Mouse (Mus musculus) gastrocnemius, postnatal 25 days (tissue): Measurements from ENCODE around the gene Ccl7. TPM values are rescaled to one million over a fixed set of nuclear protein-coding genes. Genes with fewer than 3 reads are reported as not detected.

ENCODE experiments used
- DNase-seq: peaks from one replicate; pipeline ENCODE4 v3.0.0; 2022
- total RNA-seq, 2 experiments: library from RNA; stranded (reverse); gene quantifications; 1 replicate in 1 of 2; 2 replicates in 1 of 2; pipeline ENCODE4 v1.2.3; 2021

Gene Ccl7
- total RNA-seq, 2 experiments from 2014 or later = 0.35 TPM; not detected in 1

DNA sequence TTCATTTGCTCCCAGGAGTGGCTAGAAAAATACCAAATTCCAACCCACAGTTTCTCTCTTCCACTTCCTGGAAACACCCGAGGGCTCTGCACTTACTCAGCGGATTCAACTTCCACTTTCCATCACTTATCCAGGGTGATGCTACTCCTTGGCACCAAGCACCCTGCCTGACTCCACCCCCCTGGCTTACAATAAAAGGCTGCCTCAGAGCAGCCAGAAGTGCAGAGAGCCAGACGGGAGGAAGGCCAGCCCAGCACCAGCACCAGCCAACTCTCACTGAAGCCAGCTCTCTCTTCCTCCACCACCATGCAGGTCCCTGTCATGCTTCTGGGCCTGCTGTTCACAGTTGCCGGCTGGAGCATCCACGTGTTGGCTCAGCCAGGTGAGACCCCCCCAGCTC, 10.2 kb upstream of the Ccl7 start, which contains the start of gene Ccl2:
TSS of gene Ccl2 (plus strand) at position 216 of the 400 bp plus-strand sequence.
- DNase-seq = peak; percentile 83

DNA sequence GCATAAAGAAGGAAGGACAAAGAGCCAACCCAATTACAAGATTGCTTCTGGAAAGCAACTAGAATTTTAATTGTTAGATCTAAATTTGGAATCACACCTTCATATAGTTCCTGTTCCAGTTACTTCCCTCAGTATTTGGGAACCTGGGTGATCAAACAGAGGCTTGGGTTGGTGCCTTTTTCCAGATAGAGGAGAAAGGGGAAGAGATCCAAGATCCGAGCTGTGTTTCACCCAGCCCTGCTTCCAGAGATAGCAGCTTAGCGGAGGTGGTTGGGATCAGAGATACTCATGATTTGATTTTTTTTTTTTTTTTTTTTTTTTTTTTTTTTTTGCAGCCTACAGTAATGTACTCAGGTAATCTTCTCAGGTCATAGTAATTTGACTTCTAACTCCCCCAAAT, 9.7 kb upstream of the Ccl7 start:
- no peak for DNase-seq

DNA sequence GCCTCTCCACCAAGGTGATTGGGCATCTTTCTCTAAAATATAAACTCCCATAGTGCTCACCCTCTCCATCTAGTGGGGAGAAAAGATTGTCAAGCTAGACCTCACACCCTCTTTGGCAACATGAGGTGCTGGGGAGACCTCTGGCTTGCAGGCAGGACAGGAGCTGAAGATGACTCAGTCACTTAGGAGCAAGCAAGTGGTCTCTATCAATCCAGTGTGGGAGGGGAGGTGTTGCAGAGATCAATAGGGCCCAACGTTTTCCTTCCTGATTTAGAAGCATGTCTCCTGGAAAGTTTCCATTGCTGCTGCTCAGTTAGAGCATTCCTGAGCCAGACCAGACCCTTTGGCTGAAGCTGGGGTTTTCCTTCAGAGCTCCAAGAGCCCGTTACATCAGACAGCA, 7.0 kb upstream of the Ccl7 start, which contains the start of gene Gm17268:
TSS of gene Gm17268 (minus strand) at position 28 of the 400 bp plus-strand sequence.
- DNase-seq = no peak

DNA sequence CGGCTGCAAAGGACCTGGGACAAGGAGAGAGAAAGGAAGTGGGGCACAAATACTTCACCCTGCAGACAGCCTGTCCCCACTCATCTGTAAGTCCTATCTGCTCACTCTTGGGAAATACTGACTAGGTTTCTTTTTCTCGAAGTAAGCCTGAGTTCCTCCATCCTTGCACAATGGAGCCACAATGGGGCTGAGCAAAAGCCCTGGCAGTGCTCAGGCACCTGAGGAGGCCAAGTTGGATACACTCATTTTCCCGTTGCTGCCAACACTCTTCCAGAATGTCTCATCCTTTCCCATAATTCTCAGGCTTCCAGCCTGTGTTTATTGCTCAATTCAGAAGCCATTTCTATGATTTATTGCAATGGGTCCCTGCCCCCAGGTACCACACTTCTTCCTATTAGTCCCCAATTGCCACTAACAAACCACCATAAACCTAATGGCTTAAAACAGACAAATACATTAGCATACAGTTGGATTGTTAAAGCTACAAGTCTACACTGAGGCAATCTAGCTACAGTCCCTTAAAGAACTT, 6.3 kb upstream of the Ccl7 start:
- DNase-seq = no peak

DNA sequence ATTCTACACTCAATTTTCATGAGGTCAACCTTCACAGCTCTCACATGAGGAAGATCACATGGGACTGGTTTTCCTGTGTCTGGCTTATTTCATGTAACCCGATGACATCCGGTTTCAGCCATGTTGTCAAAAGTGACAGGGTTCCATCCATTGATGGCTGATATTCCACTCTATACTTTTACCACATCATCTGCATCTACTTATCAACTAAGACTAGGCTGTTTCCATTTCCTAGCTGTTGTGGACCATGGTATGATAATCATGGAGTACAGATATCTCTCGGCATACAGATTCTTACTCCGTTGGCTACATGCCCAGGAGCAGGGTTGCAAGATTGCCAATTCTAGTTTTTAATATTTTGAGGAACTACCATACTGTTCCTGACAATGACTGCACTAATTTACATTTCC, 3.8 kb upstream of the Ccl7 start:
- DNase-seq = no peak

DNA sequence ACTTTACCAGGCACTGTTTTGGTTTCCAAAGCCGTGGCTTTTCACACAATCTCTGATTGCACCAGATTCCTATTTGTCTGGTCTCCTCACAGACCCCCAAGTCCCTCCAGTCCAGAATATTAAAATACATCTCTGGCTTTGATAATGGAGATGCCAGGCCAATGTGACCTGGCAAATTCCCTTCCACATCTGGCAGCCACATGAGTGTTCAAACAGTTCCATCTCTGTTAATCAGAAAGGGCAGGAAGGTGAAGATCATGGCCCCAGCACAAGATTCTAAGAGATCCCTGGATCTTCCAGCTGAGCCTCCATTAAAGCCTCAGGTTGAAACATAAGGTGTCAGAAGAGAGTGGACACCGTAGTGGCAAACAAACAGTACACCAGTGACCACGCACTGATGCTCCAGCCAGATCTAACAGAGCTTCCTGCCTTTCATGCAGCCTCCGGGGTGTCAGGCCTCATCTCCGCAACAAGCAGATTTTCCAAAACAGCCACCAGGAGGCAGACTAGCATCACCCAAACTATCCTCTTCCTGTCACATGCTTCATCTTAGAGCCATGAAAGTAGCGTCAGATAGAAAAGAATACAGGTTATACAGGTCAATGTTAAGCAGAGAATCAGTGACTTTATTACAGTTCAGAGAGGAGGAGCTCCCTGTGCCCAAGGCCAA, 2.4 kb downstream of the Ccl7 start:
- DNase-seq = peak; percentile 55

DNA sequence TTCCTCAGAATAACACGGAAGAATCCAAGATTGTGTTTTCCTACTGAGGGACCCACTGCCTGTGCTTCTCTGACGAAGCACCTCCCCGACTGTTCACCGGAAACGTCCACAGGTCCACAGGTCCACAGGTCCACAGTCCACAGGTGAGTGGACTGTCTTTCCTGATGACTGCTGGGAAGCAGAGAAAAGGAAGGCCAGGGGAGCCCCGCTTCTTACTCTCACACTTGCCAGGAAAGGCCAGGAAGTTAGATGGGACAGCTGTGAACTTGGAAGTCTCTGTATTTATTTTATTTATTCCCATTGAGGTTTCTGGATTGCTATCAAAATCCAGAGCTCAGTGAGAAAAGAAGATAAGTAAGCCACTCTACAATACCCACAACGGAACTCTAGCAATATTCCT, 8.3 kb downstream of the Ccl7 start:
- DNase-seq = no peak

DNA sequence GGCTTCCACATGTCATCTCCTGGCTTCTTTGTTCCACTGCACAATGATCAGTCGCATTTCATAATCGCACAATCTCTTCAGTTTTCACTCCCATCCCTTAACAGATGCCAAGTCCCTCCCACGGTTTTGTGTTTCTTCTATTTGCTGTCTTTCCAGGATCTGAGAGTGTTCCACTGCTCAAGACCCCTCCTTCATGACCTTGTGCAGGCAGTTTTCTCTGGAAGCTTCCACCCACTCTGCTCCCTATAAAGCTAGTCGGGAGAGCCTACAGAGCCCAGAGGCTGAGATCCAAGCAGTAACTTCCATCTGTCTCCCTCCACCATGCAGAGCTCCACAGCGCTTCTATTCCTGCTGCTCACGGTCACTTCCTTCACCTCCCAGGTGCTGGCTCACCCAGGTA, 12.1 kb downstream of the Ccl7 start, which contains the start of gene Ccl11:
TSS of gene Ccl11 (plus strand) at position 178 of the 400 bp plus-strand sequence.
- peak; percentile 36 for DNase-seq

DNA sequence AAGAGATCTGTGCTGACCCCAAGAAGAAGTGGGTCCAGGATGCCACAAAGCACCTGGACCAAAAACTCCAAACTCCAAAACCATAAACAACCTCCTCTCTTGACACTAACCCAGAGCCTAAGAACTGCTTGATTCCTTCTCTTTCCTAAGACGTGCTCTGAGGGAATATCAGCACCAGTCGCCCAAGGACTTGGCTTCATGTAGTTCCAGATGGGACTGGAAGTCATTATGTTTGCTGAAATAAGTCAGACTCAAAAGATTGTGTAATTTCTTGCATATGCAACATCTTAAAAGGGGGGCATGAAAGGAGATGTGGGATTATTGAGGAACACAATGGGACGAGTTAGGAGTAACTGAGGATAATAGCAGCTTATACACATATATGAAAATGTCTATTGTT, 16.7 kb downstream of the Ccl7 start:
- DNase-seq = peak; percentile 15

DNA sequence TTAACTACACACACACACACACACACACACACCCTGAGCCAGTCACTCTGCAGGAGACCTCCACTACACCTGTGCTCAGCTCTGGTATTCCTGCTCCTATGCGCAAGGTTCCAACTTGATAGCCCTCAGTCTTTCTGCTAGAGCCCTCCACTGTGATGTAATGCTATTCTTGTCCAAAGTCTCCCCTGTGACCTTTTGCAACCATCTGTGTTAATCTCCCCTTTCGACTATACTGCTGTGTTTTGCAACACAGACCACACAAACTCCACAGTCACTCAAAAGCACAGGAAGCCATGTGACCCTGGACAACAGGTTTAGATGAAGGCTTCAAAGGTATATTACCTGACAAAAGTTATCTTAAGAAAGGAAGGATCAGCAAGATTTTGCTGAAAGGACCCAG, 17.9 kb downstream of the Ccl7 start:
- no peak for DNase-seq

DNA sequence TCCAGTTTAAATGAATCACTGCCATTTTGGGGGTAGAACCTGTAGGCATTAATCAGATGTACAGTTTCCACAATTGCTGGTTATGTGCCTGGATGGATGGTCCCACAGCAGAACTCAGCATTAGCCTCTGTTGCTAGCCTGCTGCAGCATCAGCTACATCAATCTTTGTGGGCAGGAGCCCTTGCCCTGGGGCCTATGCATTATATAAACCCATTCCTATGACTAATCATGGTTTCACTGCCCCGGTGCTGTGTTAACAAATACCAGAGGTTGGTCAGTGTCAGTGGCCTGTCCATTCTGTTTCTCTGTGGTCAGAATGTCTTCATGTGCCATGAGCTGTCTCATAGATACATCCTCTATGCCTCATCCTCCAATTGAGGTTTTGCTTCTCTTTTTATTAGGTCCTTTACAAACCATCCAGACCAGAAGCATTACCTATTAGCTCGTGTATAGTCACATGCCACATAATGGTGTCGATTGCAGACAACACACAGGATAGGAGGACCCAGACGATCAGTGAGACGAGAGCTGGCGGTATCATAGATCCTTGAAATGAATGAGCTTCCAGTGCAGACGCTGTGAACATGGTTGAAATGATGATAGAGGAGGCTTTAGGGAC, 21.6 kb downstream of the Ccl7 start:
- no peak for DNase-seq

DNA sequence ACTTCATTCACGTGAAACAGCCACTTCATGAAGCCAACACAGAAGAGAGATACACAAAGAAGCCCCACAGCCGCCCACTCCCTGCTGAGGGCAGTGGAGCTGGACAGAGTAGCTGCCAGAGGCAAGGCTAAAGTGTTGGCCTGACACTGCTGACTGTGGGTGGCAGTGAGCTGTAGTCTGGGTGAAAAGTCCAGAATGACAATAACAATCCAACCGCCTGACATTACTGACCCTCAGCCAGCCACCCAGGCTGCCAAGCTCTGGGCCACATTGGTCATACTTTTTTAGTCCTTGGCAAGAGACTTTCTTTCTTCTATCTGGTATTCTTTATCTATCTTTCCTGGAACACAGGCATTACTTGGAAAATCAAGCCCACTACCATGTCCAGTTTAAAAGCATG, 25.6 kb downstream of the Ccl7 start:
- peak; percentile 35 for DNase-seq

DNA sequence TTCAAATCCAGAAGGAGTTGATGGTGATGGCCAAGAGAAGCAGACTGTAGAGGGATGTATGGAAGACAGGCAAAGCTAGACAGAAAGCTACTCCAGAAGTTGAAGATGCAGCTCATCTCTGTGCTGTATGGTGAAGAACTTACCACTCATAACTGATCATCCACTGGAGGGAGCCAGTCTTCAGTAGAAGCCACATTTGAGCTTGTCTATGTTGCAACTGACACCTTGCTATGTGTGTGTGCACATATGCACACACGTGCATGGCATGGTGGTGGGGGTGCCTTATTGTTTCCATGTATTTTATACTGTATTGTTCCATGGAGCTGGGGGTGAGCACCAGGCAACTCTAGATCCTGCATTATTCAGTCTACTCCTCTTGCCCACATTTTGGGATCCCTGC, 26.9 kb downstream of the Ccl7 start:
- DNase-seq = no peak

DNA sequence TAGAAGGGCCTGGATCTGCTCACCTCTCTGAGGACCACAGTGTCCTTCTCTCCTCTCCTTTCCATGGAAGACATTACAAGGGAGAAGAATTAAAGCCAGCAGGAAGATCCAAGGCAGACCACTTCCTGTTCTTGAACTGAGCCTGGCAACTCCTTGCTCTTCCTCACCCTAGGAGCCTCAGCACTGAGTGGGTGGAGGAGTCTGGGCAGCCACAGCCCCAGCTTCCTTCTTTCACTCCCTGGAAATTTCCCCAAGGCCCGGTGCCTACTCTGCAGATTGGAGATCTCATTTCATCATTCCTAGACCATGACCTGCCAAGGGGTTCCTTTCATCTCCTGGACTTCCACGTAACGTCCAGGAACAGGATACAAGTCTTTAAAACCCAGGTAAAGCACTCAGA, 27.5 kb downstream of the Ccl7 start:
- no peak for DNase-seq

DNA sequence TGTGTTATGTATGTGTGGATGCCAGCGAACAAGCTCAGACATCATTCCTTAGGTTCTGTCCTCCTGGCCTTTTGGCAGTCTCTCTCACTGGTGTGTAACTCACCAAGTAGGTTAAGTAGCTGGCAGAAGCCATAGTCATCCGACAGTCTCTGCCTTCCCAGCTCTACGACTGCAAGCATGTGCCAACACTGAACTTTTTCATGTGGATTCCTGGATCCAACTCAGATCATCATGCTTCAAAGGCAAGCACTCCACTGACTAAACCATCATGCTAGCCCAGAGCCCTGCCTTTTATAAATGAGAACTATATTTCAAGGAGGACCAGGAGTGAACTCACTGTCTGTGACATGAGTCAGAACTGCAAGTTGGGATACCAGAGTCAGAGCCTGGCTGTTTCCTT, 28.2 kb downstream of the Ccl7 start:
- no peak for DNase-seq

DNA sequence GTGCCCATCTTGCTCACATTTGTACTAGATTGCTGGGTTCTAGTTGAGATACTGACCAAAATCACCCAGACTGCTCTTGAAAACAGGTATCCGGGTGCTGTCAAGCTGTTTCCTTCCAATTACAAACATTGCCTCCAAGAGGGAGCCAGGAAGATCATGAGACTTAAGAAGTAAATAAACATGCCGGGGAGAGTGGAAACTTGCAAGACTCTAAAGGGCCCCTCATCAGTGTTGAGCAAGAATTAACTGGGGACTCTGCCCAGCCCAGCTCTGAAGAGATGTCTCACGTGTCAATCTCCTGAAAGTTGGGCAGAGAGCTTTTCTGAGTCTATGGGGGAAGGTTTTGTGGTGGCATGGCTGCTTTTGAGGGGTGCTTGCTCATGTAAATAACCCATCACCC, 31.5 kb downstream of the Ccl7 start:
- DNase-seq = no peak

DNA sequence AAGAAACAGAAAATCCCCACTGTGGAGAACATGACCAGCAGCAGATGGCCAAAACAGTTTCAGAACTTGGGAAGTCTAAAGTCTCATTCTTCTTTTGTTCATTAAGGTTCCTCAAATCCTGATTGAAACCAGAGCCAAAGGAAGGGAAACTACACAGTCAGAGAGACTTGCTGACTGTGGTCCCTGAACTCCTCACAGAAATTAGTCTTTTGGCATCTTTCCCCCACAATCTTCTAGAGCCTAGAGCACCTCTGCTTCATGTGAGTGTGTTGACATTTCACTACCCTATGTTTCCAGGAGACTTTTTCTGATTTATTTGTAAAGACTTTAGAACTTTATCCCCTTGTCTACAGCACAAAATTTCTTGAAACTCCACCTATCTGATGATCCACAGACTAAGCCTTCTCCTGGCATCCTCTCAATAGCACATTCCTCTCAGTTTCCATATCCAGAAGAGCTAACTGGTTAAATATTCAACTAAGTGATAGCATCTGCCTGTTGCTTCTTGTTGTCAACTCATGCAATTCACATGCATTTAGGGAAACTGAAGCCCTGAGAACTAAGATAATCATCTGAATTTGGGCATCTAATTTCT, 32.7 kb downstream of the Ccl7 start:
- DNase-seq = no peak

DNA sequence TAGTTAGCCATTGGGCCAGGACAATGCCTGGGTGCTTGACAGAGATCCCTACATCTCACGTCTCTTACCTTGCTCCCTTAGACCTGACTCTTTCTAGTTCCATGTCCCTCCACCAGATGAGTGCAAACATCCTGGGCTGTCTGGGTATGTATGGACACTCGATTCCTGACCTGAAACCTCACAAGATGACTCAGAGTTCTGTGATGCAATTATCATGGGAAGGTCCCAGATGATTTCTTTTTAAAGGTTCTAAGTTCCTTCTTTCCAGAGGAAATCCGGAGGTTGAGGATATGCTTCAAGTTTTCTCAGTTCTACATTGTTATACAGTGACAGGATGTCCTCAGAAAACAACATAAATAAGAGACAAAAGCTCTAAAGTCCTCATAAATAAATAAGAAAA, 35.4 kb downstream of the Ccl7 start:
- DNase-seq = no peak

DNA sequence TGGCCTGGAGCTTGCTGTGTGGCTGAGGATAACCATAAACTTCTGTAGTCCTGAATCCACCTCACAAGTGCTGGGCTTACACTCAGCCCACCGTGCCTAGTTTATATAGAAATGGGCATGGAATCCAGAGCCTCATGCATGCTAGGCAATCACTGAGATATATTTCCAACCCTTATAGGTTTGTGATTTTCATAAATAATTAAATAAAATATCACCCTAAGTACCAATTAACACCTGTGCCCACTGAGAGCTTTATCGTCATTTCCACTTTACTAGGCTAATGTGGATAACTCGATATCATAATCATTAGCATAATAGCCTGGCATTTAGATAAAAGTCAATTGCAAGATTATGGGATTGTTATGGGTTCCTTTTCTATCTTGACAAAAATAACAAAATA, 38.8 kb downstream of the Ccl7 start:
- no peak for DNase-seq
